15 mouse cellular contexts compared by ENCODE assay signal in genomic region chr11:35317775-35318432, GRCm38 (mm10).
DNase-seq lines count a peak whose midpoint lies in the region; ATAC-seq and TF ChIP-seq lines count a peak whose summit lies in the region.
"Had no signal": no experiment of that assay in that cellular context is flagged by ENCODE, and none has a peak within 500 bp of the region (broad histone marks: within the 10 kb centered on the region; RNA-seq: fewer than 3 reads in every experiment).

No protein-coding gene starts in this region.

- no peaks in the 10 kb centered on the region for H3K36me3 ChIP-seq in hindbrain, embryonic 11.5 days (ENCODE audit: control insufficient read depth, insufficient read depth, low read length)
- no peaks in the 10 kb centered on the region for H3K36me3 ChIP-seq in midbrain, embryonic 16.5 days (ENCODE audit: control insufficient read depth, insufficient read depth, low read length)
- H3K36me3 ChIP-seq: G1E had no signal

- intact Hi-C loops in gastrocnemius, adult 2 months (cut with DNase I) = no loop called here

- no peak for DNase-seq in gastrocnemius, adult 2 months
- no peak for DNase-seq in gastrocnemius, postnatal 10 days
- DNase-seq in embryo, embryonic 10.5 days (ENCODE audit: low spot score) = peak; percentile 76
- peak; percentile 24 for DNase-seq in hindbrain, embryonic 11.5 days (ENCODE audit: low spot score)
- DNase-seq in left cerebral cortex, adult 8-10 months (ENCODE audit: low spot score in 2 of 2) = no peak
- no peak for DNase-seq in ovary, postnatal 36 days (ENCODE audit: low spot score)
- DNase-seq: cerebellum, adult 18-20 months; heart, adult 18-20 months; liver; lung, postnatal 4 days; thymus, postnatal 4 days had no signal

- WGBS in hindbrain, embryonic 11.5 days = 60% methylated on average over 7 of the region's 7 CpGs
- WGBS in midbrain, embryonic 16.5 days = 30% methylated on average over 7 of the region's 7 CpGs

- no peak overlapping the region for H3K4me2 ChIP-seq in hindbrain, embryonic 11.5 days (replicated peaks; ENCODE audit: low read depth, low read length)
- H3K4me2 ChIP-seq in midbrain, embryonic 16.5 days (ENCODE audit: low read length) = no peak overlapping the region

- H3K4me1 ChIP-seq in hindbrain, embryonic 11.5 days (replicated peaks; ENCODE audit: control insufficient read depth, insufficient read depth, low read length) = no peaks in the 10 kb centered on the region
- peaks cover 9% of the 10 kb centered on the region for H3K4me1 ChIP-seq in midbrain, embryonic 16.5 days (ENCODE audit: control insufficient read depth, insufficient read depth, low read length)

- H3K4me3 ChIP-seq in gastrocnemius, adult 2 months = no peak overlapping the region
- H3K4me3 ChIP-seq in hindbrain, embryonic 11.5 days (ENCODE audit: low read depth, low read length) = no peak overlapping the region
- H3K4me3 ChIP-seq in midbrain, embryonic 16.5 days (ENCODE audit: low read depth, low read length) = no peak overlapping the region
- H3K4me3 ChIP-seq: erythroblast, embryonic 14.5 days had no signal

- H3K9me3 ChIP-seq in hindbrain, embryonic 11.5 days (ENCODE audit: control insufficient read depth, low read length) = no peaks in the 10 kb centered on the region
- H3K9me3 ChIP-seq in midbrain, embryonic 16.5 days (replicated peaks; ENCODE audit: control insufficient read depth, low read length, poor library complexity, severe bottlenecking) = no peaks in the 10 kb centered on the region

- TF ChIP-seq CTCF in gastrocnemius, adult 2 months (IDR thresholded peaks at IDR 0.05) = no peak

- peak overlapping the region; percentile 28; the same call in 1 of the 2 replicates for H3K27ac ChIP-seq in gastrocnemius, adult 2 months
- H3K27ac ChIP-seq in hindbrain, embryonic 11.5 days (ENCODE audit: low read depth, low read length) = no peak overlapping the region
- H3K27ac ChIP-seq in midbrain, embryonic 16.5 days (ENCODE audit: low read length) = peak overlapping the region; percentile 50; the same call in 1 of the 2 replicates

- H3K27me3 ChIP-seq in hindbrain, embryonic 11.5 days (ENCODE audit: control insufficient read depth, insufficient read depth, low read length) = no peaks in the 10 kb centered on the region
- peaks cover 7% of the 10 kb centered on the region for H3K27me3 ChIP-seq in midbrain, embryonic 16.5 days (ENCODE audit: control insufficient read depth, insufficient read depth, low read depth, low read length)

- peak; percentile 66 for ATAC-seq in hindbrain, embryonic 11.5 days (ENCODE audit: low FRiP score)
- peak; percentile 92 for ATAC-seq in midbrain, embryonic 16.5 days
- ATAC-seq in cerebellum, adult (ENCODE audit: insufficient number of reproducible peaks, low FRiP score, low TSS enrichment) = no peak

- no peak overlapping the region for H3K9ac ChIP-seq in hindbrain, embryonic 11.5 days (ENCODE audit: low read depth, low read length)
- no peak overlapping the region for H3K9ac ChIP-seq in midbrain, embryonic 16.5 days (ENCODE audit: low read depth, low read length)

Comparison
In these comparisons a context has a peak if more than half of its experiments do, and no peak if none do; other contexts are left out.
1. DNase-seq: peak in embryo, embryonic 10.5 days (single experiment) and hindbrain, embryonic 11.5 days (single experiment); none in gastrocnemius, adult 2 months (single experiment), gastrocnemius, postnatal 10 days (single experiment), left cerebral cortex, adult 8-10 months (0 of 2) and ovary, postnatal 36 days (single experiment).